In the genomic region with DNA sequence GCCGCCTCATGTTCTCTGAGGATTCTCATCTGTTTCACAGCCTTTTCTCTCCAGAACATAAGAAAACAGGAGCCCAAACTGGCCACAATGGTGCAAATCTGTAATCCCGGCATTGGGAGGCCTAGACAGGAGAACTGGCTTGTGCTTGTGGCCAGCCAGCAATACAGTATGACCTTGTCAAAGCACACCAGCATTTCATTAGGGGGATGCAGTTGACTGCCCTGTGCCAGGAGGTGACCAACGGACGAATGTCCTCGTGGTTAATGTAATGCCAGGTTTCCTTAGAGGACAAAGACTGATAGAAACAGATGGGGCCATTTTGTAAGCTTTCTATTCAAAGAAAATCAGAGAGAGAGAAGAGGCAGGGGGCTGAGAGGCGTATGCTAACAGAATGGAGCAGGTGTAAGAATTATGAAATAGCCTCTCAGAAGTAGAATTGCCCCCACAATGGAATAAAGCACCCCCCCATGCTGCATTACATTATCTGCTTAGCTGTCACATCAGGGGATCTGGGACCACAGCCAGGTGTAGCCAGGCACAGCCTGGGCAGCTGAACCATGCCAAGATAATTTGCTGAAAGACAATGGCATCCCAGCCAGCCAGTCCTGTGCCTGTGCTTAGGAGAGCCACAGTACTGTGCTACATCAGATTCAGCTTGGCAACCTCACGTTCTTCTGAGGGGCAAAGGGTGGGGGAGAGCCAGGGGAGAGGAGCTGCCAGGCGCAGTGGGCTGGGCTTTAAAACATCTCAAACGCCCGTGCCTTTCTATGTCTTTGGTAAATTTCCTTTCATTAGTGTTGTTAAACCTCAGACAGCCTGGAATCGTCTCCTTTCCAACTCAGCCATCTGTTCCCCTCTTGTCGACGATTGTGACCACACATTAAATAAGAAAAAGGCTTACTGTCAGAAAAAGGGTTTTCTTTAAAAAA, we compare ENCODE assay signal across 9 mouse cellular contexts.
DNase-seq lines count a peak whose midpoint lies in the region; ATAC-seq lines count a peak whose summit lies in the region.
"Had no signal": no experiment of that assay in that cellular context is flagged by ENCODE, and none has a peak within 500 bp of the region (broad histone marks: within the 10 kb centered on the region; RNA-seq: fewer than 3 reads in every experiment).

No protein-coding gene starts in this region.

- peak; percentile 23 for DNase-seq in gastrocnemius, postnatal 10 days
- DNase-seq in gastrocnemius, adult 8-10 months (ENCODE audit: low spot score in 2 of 2) = no peak
- DNase-seq in kidney, postnatal 36 days = peak; percentile 58 to 72
- DNase-seq in midbrain, embryonic 14.5 days = peak; percentile 85
- no peak for DNase-seq in limb, embryonic 10.5 days (ENCODE audit: low spot score)
- no peak for DNase-seq in embryo, embryonic 10 days (ENCODE audit: low spot score)
- DNase-seq in adrenal gland, postnatal 14 days = no peak

- 14% methylated on average over 13 of the region's 13 CpGs for WGBS in forebrain, embryonic 13.5 days
- 22% methylated on average over 13 of the region's 13 CpGs for WGBS in midbrain, embryonic 14.5 days
- WGBS in limb, embryonic 10.5 days = 74% methylated on average over 13 of the region's 13 CpGs

- peak overlapping the region; percentile 92 for H3K27ac ChIP-seq in forebrain, embryonic 13.5 days
- H3K27ac ChIP-seq in midbrain, embryonic 14.5 days (replicated peaks; ENCODE audit: low read depth, low read length) = peak overlapping the region; percentile 82
- H3K27ac ChIP-seq in limb, embryonic 10.5 days = no peak overlapping the region
- H3K27ac ChIP-seq: limb, embryonic 12.5 days had no signal

- no peaks in the 10 kb centered on the region for H3K36me3 ChIP-seq in forebrain, embryonic 13.5 days (ENCODE audit: poor library complexity, severe bottlenecking)
- no peaks in the 10 kb centered on the region for H3K36me3 ChIP-seq in midbrain, embryonic 14.5 days (ENCODE audit: control insufficient read depth, insufficient read depth, low read length)
- H3K36me3 ChIP-seq in limb, embryonic 10.5 days = no peaks in the 10 kb centered on the region
- H3K36me3 ChIP-seq: limb, embryonic 12.5 days had no signal

- H3K27me3 ChIP-seq in forebrain, embryonic 13.5 days = no peaks in the 10 kb centered on the region
- H3K27me3 ChIP-seq in midbrain, embryonic 14.5 days (ENCODE audit: control insufficient read depth, insufficient read depth, low read length) = no peaks in the 10 kb centered on the region
- H3K27me3 ChIP-seq in limb, embryonic 10.5 days (ENCODE audit: low read depth, poor library complexity, severe bottlenecking) = no peaks in the 10 kb centered on the region
- H3K27me3 ChIP-seq: limb, embryonic 12.5 days had no signal

- H3K4me1 ChIP-seq in forebrain, embryonic 13.5 days = peaks cover 23% of the 10 kb centered on the region
- peaks cover 8% of the 10 kb centered on the region; the same call in 1 of the 2 replicates for H3K4me1 ChIP-seq in midbrain, embryonic 14.5 days (ENCODE audit: control insufficient read depth, insufficient read depth, low read length)
- no peaks in the 10 kb centered on the region for H3K4me1 ChIP-seq in limb, embryonic 10.5 days
- H3K4me1 ChIP-seq: limb, embryonic 12.5 days had no signal

- peak; percentile 99 for ATAC-seq in forebrain, embryonic 13.5 days
- ATAC-seq in midbrain, embryonic 14.5 days (ENCODE audit: low FRiP score, low TSS enrichment) = peak; percentile 94

- peak overlapping the region; percentile 27; the same call in 1 of the 2 replicates for H3K9ac ChIP-seq in forebrain, embryonic 13.5 days
- H3K9ac ChIP-seq in midbrain, embryonic 14.5 days (replicated peaks; ENCODE audit: low read length) = no peak overlapping the region
- H3K9ac ChIP-seq: limb, embryonic 12.5 days had no signal

- H3K4me2 ChIP-seq in forebrain, embryonic 13.5 days = peak overlapping the region; percentile 31
- H3K4me2 ChIP-seq in midbrain, embryonic 14.5 days (ENCODE audit: low read length) = no peak overlapping the region
- H3K4me2 ChIP-seq: limb, embryonic 12.5 days had no signal

- no peak overlapping the region for H3K4me3 ChIP-seq in forebrain, embryonic 13.5 days
- no peak overlapping the region for H3K4me3 ChIP-seq in midbrain, embryonic 14.5 days (replicated peaks; ENCODE audit: low read depth, low read length)
- H3K4me3 ChIP-seq in limb, embryonic 10.5 days = no peak overlapping the region
- H3K4me3 ChIP-seq: limb, embryonic 12.5 days had no signal

- H3K9me3 ChIP-seq in forebrain, embryonic 13.5 days (replicated peaks) = no peaks in the 10 kb centered on the region
- H3K9me3 ChIP-seq in midbrain, embryonic 14.5 days (ENCODE audit: control insufficient read depth, low read length) = no peaks in the 10 kb centered on the region
- no peaks in the 10 kb centered on the region for H3K9me3 ChIP-seq in limb, embryonic 10.5 days (replicated peaks)
- H3K9me3 ChIP-seq: limb, embryonic 12.5 days had no signal

Comparison
In these comparisons a context has a peak if more than half of its experiments do, and no peak if none do; other contexts are left out.
1. DNase-seq: peak in gastrocnemius, postnatal 10 days (single experiment), kidney, postnatal 36 days (2 of 2) and midbrain, embryonic 14.5 days (single experiment); none in gastrocnemius, adult 8-10 months (0 of 2), limb, embryonic 10.5 days (single experiment), embryo, embryonic 10 days (single experiment) and adrenal gland, postnatal 14 days (single experiment).